Mouse (Mus musculus) olfactory bulb, adult 2 months (tissue): Measurements from ENCODE around the gene Plekhg5.

Experiments used
- CTCF ChIP-seq: fragments of 200-500 bp; IDR thresholded peaks from 2 replicates; pipeline ENCODE4 v1.5.1; 2012; ENCODE audit warnings: low read depth, mild to moderate bottlenecking, low read length, moderate library complexity; ENCODE audit not compliant: insufficient read depth
- POLR2A ChIP-seq: fragments of 200-500 bp; IDR thresholded peaks from 2 replicates; pipeline ENCODE4 v1.6.1; 2012; ENCODE audit warnings: mild to moderate bottlenecking, low read depth, low read length, moderate library complexity; ENCODE audit not compliant: insufficient read depth

- TF ChIP-seq CTCF, result no peak
- no peak for TF ChIP-seq POLR2A
Observed at GRCm38 (mm10) chr4:152151451-152151965, 79.2 kb downstream of the Plekhg5 start.
